Mouse (Mus musculus) Patski (cell line): Measurements from ENCODE around the gene Fn1. TPM values are rescaled to one million over a fixed set of nuclear protein-coding genes. Genes with fewer than 3 reads are reported as not detected.

Source experiments
- ATAC-seq: fragments of 100-300 bp; one replicate; pipeline ENCODE4 v1.8.0; 2021
- CTCF ChIA-PET: fragments of 350-600 bp; sonication (Branson Sonifier 250); formaldehyde crosslinking; loops from one replicate; lab custom pipeline; 2022; ENCODE audit warnings: inconsistent platforms; lab: Charles Lee
- POLR2A ChIA-PET: fragments of 350-600 bp; sonication (Branson Sonifier 250); formaldehyde crosslinking; loops from one replicate; lab custom pipeline; 2022; ENCODE audit warnings: antibody characterized with exemption, inconsistent platforms; lab: Charles Lee
- DNase-seq: peaks from one replicate; pipeline ENCODE4 v3.0.0-alpha.2; 2011; ENCODE audit warnings: low read depth, low spot score
- H3K27me3 ChIP-seq: fragments of 371-371 bp; one replicate; pipeline ENCODE4 v1.5.1; 2021
- CTCF ChIP-seq: fragments of 100-300 bp; IDR thresholded peaks from one replicate; pipeline ENCODE4 v1.5.1; 2021
- in situ Hi-C: fragments of 300-500 bp; cut with MboI; formaldehyde crosslinking; loops from 3 replicates; pipeline ENCODE4 v1.11.1; 2018; ENCODE audit warnings: low pct_unique_long_range_greater_than_20kb, mixed read lengths
- polyA plus RNA-seq: library from polyadenylated mRNA; unstranded; gene quantifications from one replicate; pipeline ENCODE4 v1.2.3, GENCODE M21; 2021

Fn1 gene
- polyA plus RNA-seq, 1 experiment from 2014 or later = 1,318 TPM

DNA sequence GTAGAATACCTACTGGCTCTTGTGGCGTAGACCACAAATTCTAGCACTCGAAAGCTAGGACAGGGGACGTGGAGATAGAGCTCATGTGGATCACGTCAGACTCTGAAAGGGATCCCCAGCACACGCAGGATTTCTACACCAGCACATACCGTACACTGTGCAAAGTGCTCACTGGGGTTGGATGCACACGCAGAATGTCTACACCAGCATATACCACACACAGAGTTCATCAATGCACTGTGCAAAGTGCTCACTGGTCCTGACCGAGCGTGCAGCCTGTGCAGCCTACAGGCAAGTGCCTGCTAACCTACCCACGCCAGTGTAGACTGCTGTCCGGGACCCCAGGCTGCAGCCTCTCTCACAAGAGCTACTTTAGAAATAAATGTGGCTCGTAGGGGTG, 72.6 kb downstream of the Fn1 start:
- no peak for TF ChIP-seq CTCF
- ATAC-seq = no peak
- H3K27me3 ChIP-seq = no peaks in the 10 kb centered on the region
- ChIA-PET CTCF (interaction anchor here (0.8 to 2.8 kb wide), 3 partner anchors 9 to 21 kb away, joined by 3 to 12 read pairs (median 4); no protein-coding TSS in a partner anchor), POLR2A (no interaction called here)
- no peak for DNase-seq
- in situ Hi-C loops = no loop called here

- CTCF ChIA-PET = interaction anchor here (0.9 to 2.8 kb wide), 2 partner anchors 10 kb away, joined by 4 to 12 read pairs; no protein-coding TSS in a partner anchor
- ATAC-seq (no peak), DNase-seq (no peak)
- in situ Hi-C loops = no loop called here
- POLR2A ChIA-PET = no interaction called here
- no peaks in the 10 kb centered on the region for H3K27me3 ChIP-seq
- TF ChIP-seq CTCF = no peak
Observed at GRCm38 (mm10) chr1:71579526-71579925, 73.5 kb downstream of the Fn1 start.

DNA sequence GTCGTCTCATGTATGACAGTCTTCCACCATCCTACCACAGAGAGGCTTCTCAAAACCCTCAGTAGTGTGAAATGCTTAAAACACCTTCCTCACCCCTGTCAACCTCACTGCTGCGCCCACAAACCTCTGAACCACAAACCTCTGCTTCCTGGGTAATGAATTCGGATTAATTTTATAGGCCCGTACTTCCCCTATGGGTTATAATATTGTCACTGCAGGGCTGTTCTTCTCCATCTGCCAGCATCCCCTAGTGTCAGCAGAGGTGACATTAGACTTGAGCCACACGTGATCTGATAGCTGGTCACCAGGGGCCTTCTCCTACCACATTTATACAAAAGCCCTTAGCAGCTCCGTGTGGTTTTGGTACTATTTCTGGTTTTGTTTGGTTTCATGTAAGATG, 76.2 kb downstream of the Fn1 start:
- DNase-seq (no peak), ATAC-seq (no peak)
- no peak for TF ChIP-seq CTCF
- POLR2A ChIA-PET = no interaction called here
- H3K27me3 ChIP-seq = no peaks in the 10 kb centered on the region
- in situ Hi-C loops = no loop called here
- CTCF ChIA-PET = no interaction called here

DNA sequence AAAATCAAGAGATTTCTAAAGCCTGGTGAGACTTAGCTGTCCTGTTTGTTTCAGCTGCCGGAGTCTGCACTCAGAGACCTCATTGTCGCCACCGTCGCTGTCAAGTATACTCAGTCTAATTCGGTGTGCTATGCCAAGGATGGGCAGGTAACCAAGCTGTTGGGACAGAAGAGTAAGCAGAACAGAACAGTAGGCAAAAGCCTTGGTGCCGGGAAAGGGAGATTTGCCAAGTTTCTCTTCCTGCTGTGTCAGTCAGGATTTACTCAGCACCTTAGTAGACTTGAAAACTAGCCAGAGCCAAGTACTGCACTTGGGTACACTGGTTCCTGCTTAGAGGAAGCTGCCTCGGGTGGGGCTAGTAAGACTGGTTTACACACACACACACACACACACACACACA, 77.0 kb downstream of the Fn1 start:
- CTCF ChIA-PET = no interaction called here
- DNase-seq (no peak), ATAC-seq (no peak)
- POLR2A ChIA-PET = interaction anchor here (0.6 kb wide), 1 partner anchor 17 kb away, joined by 4 read pairs; no protein-coding TSS in a partner anchor
- no peak for TF ChIP-seq CTCF
- H3K27me3 ChIP-seq = no peaks in the 10 kb centered on the region
- in situ Hi-C loops = no loop called here

DNA sequence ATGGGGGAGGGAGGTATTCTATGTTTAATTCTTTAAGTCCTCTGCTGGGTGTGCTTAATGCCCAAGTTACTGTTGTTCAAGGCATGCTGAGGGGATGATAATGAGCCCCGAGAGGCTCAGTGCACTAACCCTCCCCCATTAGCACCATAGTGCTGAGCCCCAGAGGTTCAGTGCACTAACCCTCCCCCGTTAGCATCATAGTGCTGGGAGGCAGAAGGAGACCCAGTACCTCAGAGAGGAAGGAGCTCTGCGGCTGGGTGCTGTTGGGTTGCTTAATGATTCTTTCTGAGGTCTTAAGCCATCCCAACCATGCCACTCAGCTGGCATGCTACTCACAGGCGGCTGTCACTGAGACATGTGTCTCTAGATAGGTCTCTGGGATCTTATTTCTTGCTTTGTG, 82.9 kb downstream of the Fn1 start:
- no peak for ATAC-seq
- in situ Hi-C loops = no loop called here
- CTCF ChIA-PET = interaction anchor here (1.6 kb wide), 1 partner anchor 10 kb away, joined by 4 read pairs; no protein-coding TSS in a partner anchor
- no peak for TF ChIP-seq CTCF
- POLR2A ChIA-PET = no interaction called here
- DNase-seq = no peak
- no peaks in the 10 kb centered on the region for H3K27me3 ChIP-seq

DNA sequence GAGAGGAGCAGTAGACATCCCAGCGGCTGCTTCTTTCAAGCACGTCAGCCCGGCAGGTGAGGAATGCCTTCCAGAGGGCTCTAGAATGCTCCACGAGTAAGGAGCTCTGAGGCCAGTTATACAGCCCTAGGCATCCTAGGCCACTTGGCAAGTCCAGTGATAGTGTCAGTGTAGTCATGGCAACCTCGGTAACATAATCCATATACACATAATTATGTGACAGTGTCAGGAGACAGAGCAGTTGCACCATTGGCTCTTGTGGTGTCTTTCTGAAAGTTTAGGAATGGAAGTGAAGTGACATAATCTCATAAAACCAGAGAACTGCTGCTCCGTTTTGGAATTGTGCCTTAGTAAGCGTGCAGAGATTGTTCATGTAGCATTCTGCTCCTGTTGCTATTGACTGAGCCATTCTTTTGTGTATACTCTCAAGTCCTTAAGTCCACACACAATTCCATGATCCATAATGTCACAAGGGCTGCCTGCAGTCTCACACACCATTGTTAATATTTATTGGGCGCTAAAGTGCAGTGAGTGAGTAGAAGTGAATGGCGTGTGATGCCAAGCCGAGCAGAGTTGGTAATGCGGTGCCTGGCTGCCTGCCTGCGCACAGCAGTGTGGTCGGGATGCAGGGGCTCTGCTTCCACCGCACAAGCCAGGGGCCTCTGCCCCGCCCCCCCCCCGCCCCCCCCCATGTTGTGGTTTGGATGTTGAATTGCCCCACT, 85.0 kb downstream of the Fn1 start:
- DNase-seq = no peak
- in situ Hi-C loops = no loop called here
- CTCF ChIA-PET = no interaction called here
- ATAC-seq = no peak
- no peaks in the 10 kb centered on the region for H3K27me3 ChIP-seq
- TF ChIP-seq CTCF = no peak
- POLR2A ChIA-PET = interaction anchor here (0.6 kb wide), 1 partner anchor 105 kb away, joined by 7 read pairs; no protein-coding TSS in a partner anchor

- CTCF ChIA-PET = no interaction called here
- POLR2A ChIA-PET = no interaction called here
- no peak for TF ChIP-seq CTCF
- no peaks in the 10 kb centered on the region for H3K27me3 ChIP-seq
- ATAC-seq (no peak), DNase-seq (no peak)
- in situ Hi-C loops = no loop called here
Observed at GRCm38 (mm10) chr1:71564291-71564690, 88.7 kb downstream of the Fn1 start.

GRCm38 (mm10) chr1:71560626-71561025, 92.4 kb downstream of the Fn1 start:
- in situ Hi-C loops = no loop called here
- no peak for TF ChIP-seq CTCF
- ChIA-PET POLR2A (no interaction called here), CTCF (interaction anchor here (1.0 kb wide), 1 partner anchor 13 kb away, joined by 3 read pairs; no protein-coding TSS in a partner anchor)
- DNase-seq (no peak), ATAC-seq (no peak)
- H3K27me3 ChIP-seq = peaks cover 3% of the 10 kb centered on the region

- H3K27me3 ChIP-seq = peaks cover 10% of the 10 kb centered on the region
- no peak for TF ChIP-seq CTCF
- DNase-seq = peak; percentile 65
- ChIA-PET POLR2A (no interaction called here), CTCF (no interaction called here)
- in situ Hi-C loops = no loop called here
- peak; percentile 99 for ATAC-seq
Observed at GRCm38 (mm10) chr1:71556688-71557612, 96.0 kb downstream of the Fn1 start, which contains the start of gene Atic. Atic (plus strand) TSS chr1:71557150.

DNA sequence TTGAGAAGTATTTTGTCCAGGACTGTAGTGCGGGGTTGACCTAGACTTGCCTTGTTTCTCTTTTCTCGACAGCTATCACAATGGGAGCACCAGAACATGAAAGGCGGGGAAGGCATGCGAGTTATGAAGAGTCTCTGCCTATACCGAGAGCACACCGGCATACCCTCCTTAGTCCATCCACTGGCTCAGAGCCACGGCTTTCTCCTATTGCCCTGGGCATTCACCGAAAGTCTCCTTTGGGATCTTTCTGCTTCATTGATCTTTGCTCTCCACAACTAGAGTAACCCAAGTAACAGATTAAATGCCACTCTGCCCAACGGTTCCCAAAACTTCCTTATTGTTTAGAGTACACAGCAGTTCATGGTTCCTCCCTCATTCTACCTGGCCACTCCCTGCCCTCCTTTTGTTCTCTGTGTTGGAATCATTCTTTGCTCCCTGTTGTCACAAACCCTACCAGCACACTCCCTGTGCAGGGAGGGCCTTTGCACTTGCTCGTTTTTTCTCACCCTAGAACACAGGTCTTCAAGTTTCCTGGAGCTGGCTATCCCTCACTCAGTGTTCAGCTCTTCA, 102.3 kb downstream of the Fn1 start:
- no peak for DNase-seq
- POLR2A ChIA-PET = interaction anchor here (0.7 kb wide), 1 partner anchor 1766 kb away, joined by 5 read pairs; no protein-coding TSS in a partner anchor
- no peak for ATAC-seq
- no peak for TF ChIP-seq CTCF
- H3K27me3 ChIP-seq = peaks cover 8% of the 10 kb centered on the region
- CTCF ChIA-PET = interaction anchor here (1.2 kb wide), 1 partner anchor 43 kb away, joined by 3 read pairs; no protein-coding TSS in a partner anchor
- in situ Hi-C loops = no loop called here
